Mouse (Mus musculus): ENCODE results near the gene Zfp704. TPM values are rescaled to one million over a fixed set of nuclear protein-coding genes. Genes with fewer than 3 reads are reported as not detected.
A peak's percentile ranks its signal among the peaks of the same experiment; 100 is the strongest.

The Zfp704 gene
- polyA plus RNA-seq, 2 experiments = 13.4 to 13.8 TPM

GRCm38 (mm10) chr3:9598061-9598460 lies 11.8 kb downstream of the Zfp704 start:
- no peaks in the 10 kb centered on the region for H3K27me3 ChIP-seq (ENCODE audit: control insufficient read depth, insufficient read depth, low read length)
- ATAC-seq (ENCODE audit: low FRiP score, low read depth) (no peak), DNase-seq (ENCODE audit: low spot score) (no peak)
- H3K9me3 ChIP-seq (ENCODE audit: control insufficient read depth, low read length) = no peaks in the 10 kb centered on the region
- no peak for TF ChIP-seq POLR2A (IDR thresholded peaks at IDR 0.05; ENCODE audit: borderline replicate concordance, extremely low read depth, insufficient read depth, insufficient read length)
- H3K4me1 ChIP-seq (ENCODE audit: control insufficient read depth, insufficient read depth, low read length) = peaks cover 4% of the 10 kb centered on the region; the same call in 1 of the 2 replicates
- H3K9ac ChIP-seq (ENCODE audit: low read depth, low read length, severe bottlenecking) = no peak overlapping the region
- no peaks in the 10 kb centered on the region for H3K36me3 ChIP-seq (ENCODE audit: control insufficient read depth, insufficient read depth, low read length)
- WGBS = 86% methylated on average over 3 of the region's 3 CpGs
- H3K27ac ChIP-seq (replicated peaks; ENCODE audit: low read depth, low read length) = no peak overlapping the region
- no peak overlapping the region for H3K4me3 ChIP-seq (replicated peaks; ENCODE audit: low read length)
- no peak overlapping the region for H3K4me2 ChIP-seq (replicated peaks; ENCODE audit: low read depth, low read length, severe bottlenecking)

GRCm38 (mm10) chr3:9594457-9594856 lies 15.4 kb downstream of the Zfp704 start:
- ATAC-seq (ENCODE audit: low FRiP score, low read depth) (no peak), DNase-seq (ENCODE audit: low spot score) (no peak)
- Histone ChIP-seq H3K4me2 (replicated peaks; ENCODE audit: low read depth, low read length, severe bottlenecking) (no peak overlapping the region), H3K9ac (ENCODE audit: low read depth, low read length, severe bottlenecking) (no peak overlapping the region), H3K4me3 (replicated peaks; ENCODE audit: low read length) (no peak overlapping the region), H3K36me3 (ENCODE audit: control insufficient read depth, insufficient read depth, low read length) (no peaks in the 10 kb centered on the region), H3K4me1 (ENCODE audit: control insufficient read depth, insufficient read depth, low read length) (no peaks in the 10 kb centered on the region), H3K27me3 (ENCODE audit: control insufficient read depth, insufficient read depth, low read length) (no peaks in the 10 kb centered on the region), H3K27ac (replicated peaks; ENCODE audit: low read depth, low read length) (no peak overlapping the region), H3K9me3 (ENCODE audit: control insufficient read depth, low read length) (no peaks in the 10 kb centered on the region)
- WGBS = 36% methylated on average over 7 of the region's 7 CpGs
- TF ChIP-seq POLR2A (IDR thresholded peaks at IDR 0.05; ENCODE audit: borderline replicate concordance, extremely low read depth, insufficient read depth, insufficient read length) = no peak

GRCm38 (mm10) chr3:9593832-9594231 lies 16.1 kb downstream of the Zfp704 start:
- Histone ChIP-seq H3K36me3 (ENCODE audit: control insufficient read depth, insufficient read depth, low read length) (no peaks in the 10 kb centered on the region), H3K27ac (replicated peaks; ENCODE audit: low read depth, low read length) (no peak overlapping the region), H3K4me1 (ENCODE audit: control insufficient read depth, insufficient read depth, low read length) (no peaks in the 10 kb centered on the region), H3K4me2 (replicated peaks; ENCODE audit: low read depth, low read length, severe bottlenecking) (no peak overlapping the region), H3K27me3 (ENCODE audit: control insufficient read depth, insufficient read depth, low read length) (no peaks in the 10 kb centered on the region), H3K4me3 (replicated peaks; ENCODE audit: low read length) (no peak overlapping the region), H3K9ac (ENCODE audit: low read depth, low read length, severe bottlenecking) (no peak overlapping the region), H3K9me3 (ENCODE audit: control insufficient read depth, low read length) (no peaks in the 10 kb centered on the region)
- DNase-seq (ENCODE audit: low spot score) = peak; percentile 69
- TF ChIP-seq POLR2A (IDR thresholded peaks at IDR 0.05; ENCODE audit: borderline replicate concordance, extremely low read depth, insufficient read depth, insufficient read length) = no peak
- no peak for ATAC-seq (ENCODE audit: low FRiP score, low read depth)
- WGBS = 86% methylated on average over 2 of the region's 2 CpGs

- TF ChIP-seq POLR2A (IDR thresholded peaks at IDR 0.05; ENCODE audit: borderline replicate concordance, extremely low read depth, insufficient read depth, insufficient read length) = no peak
- WGBS = 92% methylated on average over 8 of the region's 8 CpGs
Observed at GRCm38 (mm10) chr3:9591416-9592110, 18.3 kb downstream of the Zfp704 start.

GRCm38 (mm10) chr3:9588635-9589034 lies 21.2 kb downstream of the Zfp704 start:
- WGBS = 77% methylated on average over 4 of the region's 4 CpGs
- TF ChIP-seq POLR2A (IDR thresholded peaks at IDR 0.05; ENCODE audit: borderline replicate concordance, extremely low read depth, insufficient read depth, insufficient read length) = no peak
- Histone ChIP-seq H3K36me3 (ENCODE audit: control insufficient read depth, insufficient read depth, low read length) (no peaks in the 10 kb centered on the region), H3K27ac (replicated peaks; ENCODE audit: low read depth, low read length) (no peak overlapping the region), H3K27me3 (ENCODE audit: control insufficient read depth, insufficient read depth, low read length) (no peaks in the 10 kb centered on the region), H3K4me1 (ENCODE audit: control insufficient read depth, insufficient read depth, low read length) (peaks cover 10% of the 10 kb centered on the region), H3K9ac (ENCODE audit: low read depth, low read length, severe bottlenecking) (no peak overlapping the region), H3K9me3 (ENCODE audit: control insufficient read depth, low read length) (no peaks in the 10 kb centered on the region), H3K4me2 (replicated peaks; ENCODE audit: low read depth, low read length, severe bottlenecking) (no peak overlapping the region), H3K4me3 (replicated peaks; ENCODE audit: low read length) (no peak overlapping the region)
- no peak for DNase-seq (ENCODE audit: low spot score)
- no peak for ATAC-seq (ENCODE audit: low FRiP score, low read depth)

More at GRCm38 (mm10) chr3:9591416-9592110, 18.3 kb downstream of the Zfp704 start:
- H3K4me1 ChIP-seq (ENCODE audit: control insufficient read depth, insufficient read depth, low read length) = no peaks in the 10 kb centered on the region
- H3K27me3 ChIP-seq (ENCODE audit: control insufficient read depth, insufficient read depth, low read length) = no peaks in the 10 kb centered on the region
- no peaks in the 10 kb centered on the region for H3K9me3 ChIP-seq (ENCODE audit: control insufficient read depth, low read length)
- no peak for DNase-seq (ENCODE audit: low spot score)
- H3K4me3 ChIP-seq (replicated peaks; ENCODE audit: low read length) = no peak overlapping the region
- no peak overlapping the region for H3K9ac ChIP-seq (ENCODE audit: low read depth, low read length, severe bottlenecking)
- no peak overlapping the region for H3K4me2 ChIP-seq (replicated peaks; ENCODE audit: low read depth, low read length, severe bottlenecking)
- no peak overlapping the region for H3K27ac ChIP-seq (replicated peaks; ENCODE audit: low read depth, low read length)
- no peaks in the 10 kb centered on the region for H3K36me3 ChIP-seq (ENCODE audit: control insufficient read depth, insufficient read depth, low read length)
- no peak for ATAC-seq (ENCODE audit: low FRiP score, low read depth)
